Mouse (Mus musculus): Measurements from ENCODE around the gene Sh3kbp1. TPM values are rescaled to one million over a fixed set of nuclear protein-coding genes. Genes with fewer than 3 reads are reported as not detected.

Gene Sh3kbp1
- total RNA-seq, 2 experiments from 2014 or later: 41.5 to 45.2 TPM

- no peak for DNase-seq (ENCODE audit: low spot score in 2 of 2)
Measured at GRCm38 (mm10) chrX:159829192-159829852, 202.2 kb downstream of the Sh3kbp1 start.

GRCm38 (mm10) chrX:159831176-159831575 lies 204.1 kb downstream of the Sh3kbp1 start:
- no peak for DNase-seq (ENCODE audit: low spot score in 2 of 2)

GRCm38 (mm10) chrX:159835239-159835638 lies 208.2 kb downstream of the Sh3kbp1 start:
- DNase-seq (ENCODE audit: low spot score in 2 of 2): no peak

DNA sequence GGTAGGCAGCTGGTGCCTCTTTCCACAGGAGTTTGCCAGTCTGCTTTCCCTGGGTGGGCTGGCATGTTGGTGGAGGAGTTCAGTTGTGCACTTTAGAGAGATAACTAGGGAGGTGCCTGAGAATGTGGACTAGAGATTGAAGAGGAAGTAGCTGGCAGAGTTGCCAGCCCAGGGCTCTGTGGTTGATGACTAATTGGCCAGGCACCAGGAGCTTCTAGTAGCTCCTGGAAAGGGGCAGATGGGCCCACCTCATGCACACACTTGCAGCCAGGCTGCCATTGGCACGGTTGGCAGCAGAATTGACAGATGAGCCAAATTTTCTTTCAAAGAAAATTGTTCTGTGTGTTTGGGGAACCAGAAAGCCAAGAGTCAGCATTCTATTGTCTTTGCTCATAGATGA lies 210.3 kb downstream of the Sh3kbp1 start:
- no peak for DNase-seq (ENCODE audit: low spot score in 2 of 2)

DNA sequence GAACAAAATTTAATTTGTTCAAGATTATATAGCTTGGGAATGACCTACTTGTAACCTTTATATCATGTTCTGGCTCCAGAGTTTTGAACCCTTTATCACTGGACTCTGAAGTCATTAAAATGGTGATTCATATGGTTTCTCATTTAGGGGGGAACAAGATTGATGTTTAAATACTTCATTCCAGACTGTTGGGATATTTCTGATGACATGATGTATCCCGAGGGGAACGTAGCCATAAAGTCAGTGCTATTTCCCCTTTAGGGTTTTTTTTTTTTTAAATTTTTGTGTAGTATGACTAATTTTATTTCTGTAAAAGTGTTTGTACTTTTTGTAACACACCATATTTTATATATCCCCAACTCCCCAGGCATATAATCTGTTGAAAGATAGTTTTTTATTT lies 212.7 kb downstream of the Sh3kbp1 start:
- DNase-seq (ENCODE audit: low spot score in 2 of 2): no peak

DNA sequence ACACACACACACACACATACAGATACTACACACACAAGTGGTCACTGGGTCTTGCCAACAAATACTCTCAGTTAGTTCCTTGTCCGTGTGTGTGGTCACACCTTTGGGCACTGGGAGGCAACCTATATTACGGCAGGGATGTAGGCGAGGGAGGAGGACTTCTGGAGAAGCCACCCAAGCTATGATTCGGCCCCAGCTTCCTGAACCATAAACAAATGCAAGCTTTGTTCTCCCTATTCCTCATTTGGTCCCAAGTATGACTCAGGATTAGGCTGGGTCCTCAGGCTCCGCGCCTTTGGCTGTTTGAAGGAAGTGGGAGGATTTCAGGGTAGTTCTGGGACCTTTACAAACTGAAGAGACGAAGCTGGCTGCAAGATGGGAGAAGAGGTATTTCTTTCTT lies 213.2 kb downstream of the Sh3kbp1 start:
- DNase-seq (ENCODE audit: low spot score in 2 of 2): peak in 1 of 2 experiments; percentile 6

- no peak for DNase-seq (ENCODE audit: low spot score in 2 of 2)
Measured at GRCm38 (mm10) chrX:159850722-159851121, 223.7 kb downstream of the Sh3kbp1 start.

GRCm38 (mm10) chrX:159856866-159857265 lies 229.8 kb downstream of the Sh3kbp1 start:
- DNase-seq (ENCODE audit: low spot score in 2 of 2): no peak

- DNase-seq (ENCODE audit: low spot score in 2 of 2): no peak
Measured at GRCm38 (mm10) chrX:159858126-159858525, 231.1 kb downstream of the Sh3kbp1 start.

DNA sequence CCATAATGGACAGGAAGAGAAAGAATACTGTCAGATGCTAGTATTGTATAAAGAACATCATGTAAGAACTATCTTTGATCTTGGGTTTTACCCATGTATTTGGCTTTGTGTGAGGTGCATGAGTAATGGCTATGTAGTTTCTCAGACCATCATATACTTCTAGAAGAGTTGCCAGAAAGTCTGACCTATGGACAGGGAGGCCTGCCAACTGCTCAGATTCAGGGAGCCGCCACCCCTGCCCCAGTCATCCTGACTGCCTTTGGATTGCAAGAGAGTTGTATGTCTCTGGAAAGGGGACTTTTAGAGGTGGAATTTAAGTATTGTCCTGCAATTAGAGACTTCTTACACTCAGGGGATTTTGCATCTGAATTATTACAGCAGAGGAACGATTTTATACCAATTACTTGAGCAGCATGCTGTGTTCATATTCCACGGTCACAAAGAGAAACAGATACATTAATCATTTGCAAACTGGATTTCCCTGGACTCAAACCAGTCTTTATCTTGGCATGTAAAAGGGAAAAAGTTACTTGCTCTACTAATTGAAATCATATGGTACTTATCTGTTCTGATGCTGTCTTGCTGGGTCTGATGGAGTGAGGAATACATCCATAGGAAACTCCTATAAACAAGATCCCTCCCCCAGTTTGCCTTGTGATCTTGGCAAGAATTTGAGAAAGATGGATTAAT lies 233.9 kb downstream of the Sh3kbp1 start:
- no peak for DNase-seq (ENCODE audit: low spot score in 2 of 2)

- DNase-seq (ENCODE audit: low spot score in 2 of 2): no peak
Measured at GRCm38 (mm10) chrX:159867660-159868059, 240.6 kb downstream of the Sh3kbp1 start.

- DNase-seq (ENCODE audit: low spot score in 2 of 2): no peak
Measured at GRCm38 (mm10) chrX:159872521-159872920, 245.4 kb downstream of the Sh3kbp1 start.

DNA sequence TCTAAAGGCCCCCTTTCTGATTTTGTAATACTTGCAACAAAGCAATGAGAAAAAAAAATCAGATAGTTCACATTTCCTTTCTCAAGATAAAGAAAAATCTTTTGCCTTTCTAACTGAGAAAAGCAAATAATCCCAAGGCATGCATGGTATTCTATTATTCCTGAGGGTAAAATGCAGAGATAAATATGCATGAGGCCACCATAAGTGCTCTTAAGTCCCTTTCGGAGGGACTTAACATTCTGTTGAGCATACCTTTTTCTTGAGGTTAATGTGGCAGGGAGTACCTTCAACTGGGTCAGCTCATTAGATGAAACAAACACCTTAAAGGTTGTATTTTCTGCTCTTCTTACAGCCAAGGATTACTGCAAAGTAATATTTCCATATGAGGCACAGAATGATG lies 250.7 kb downstream of the Sh3kbp1 start:
- DNase-seq (ENCODE audit: low spot score in 2 of 2): no peak

DNA sequence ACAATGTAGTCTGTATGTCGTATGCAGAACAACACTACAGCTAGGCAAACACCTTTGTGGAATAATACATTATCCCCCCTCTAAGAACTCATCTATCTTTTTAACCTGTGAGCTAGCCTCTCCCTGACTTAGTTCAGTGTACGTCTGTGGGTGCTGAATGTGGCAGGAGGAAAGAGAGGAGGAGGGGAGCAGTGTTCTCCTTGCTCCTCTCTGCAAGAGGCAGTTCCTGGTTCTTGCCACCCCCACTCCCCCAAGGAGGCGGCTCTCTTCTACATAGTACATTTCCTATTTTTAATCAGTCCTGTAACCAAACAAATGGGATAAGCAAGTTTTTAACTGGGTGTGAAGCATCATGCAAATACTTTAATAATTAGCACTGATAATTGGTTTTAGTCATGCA lies 252.4 kb downstream of the Sh3kbp1 start:
- no peak for DNase-seq (ENCODE audit: low spot score in 2 of 2)

DNA sequence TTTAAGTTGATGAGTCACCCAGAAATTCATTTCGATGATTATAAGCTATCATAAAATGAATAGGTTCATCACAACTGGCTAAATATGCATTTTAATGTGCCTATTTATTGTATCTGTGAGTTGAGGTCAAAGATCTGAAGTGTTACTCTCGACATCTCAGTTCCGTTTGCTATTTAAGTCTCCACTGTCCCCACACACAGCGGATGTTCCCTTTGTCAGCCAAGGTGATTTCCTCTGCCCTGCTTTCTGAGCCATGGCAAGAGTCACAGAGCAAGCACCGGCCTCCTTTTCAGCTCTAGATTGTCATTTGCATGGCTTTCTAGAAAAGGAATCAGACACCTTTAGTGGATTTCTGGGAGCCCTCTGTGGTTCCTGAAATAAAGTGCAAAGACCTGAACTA lies 254.5 kb downstream of the Sh3kbp1 start:
- no peak for DNase-seq (ENCODE audit: low spot score in 2 of 2)

- peak in 1 of 2 experiments; percentile 8 for DNase-seq (ENCODE audit: low spot score in 2 of 2)
Measured at GRCm38 (mm10) chrX:159896536-159896935, 269.5 kb downstream of the Sh3kbp1 start.

DNA sequence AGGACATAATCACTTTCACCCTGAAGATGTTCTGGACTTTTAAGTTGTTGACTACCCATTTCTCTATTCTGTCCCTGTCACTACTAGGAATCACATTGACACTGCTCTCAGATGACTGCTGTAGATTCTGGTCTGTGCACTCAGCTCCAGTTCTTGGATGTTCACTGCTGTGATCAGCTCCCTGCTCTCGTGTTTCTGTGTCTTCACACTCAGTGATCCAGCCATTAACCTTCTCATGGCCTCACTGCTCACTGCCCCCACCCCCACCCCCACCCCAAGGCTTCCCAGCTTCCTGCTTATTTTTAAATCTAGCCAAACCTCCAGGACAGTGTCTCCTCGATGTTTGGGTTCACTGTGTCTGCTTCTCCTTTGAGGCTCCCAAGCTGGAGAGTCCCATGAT lies 271.0 kb downstream of the Sh3kbp1 start:
- no peak for DNase-seq (ENCODE audit: low spot score in 2 of 2)

DNA sequence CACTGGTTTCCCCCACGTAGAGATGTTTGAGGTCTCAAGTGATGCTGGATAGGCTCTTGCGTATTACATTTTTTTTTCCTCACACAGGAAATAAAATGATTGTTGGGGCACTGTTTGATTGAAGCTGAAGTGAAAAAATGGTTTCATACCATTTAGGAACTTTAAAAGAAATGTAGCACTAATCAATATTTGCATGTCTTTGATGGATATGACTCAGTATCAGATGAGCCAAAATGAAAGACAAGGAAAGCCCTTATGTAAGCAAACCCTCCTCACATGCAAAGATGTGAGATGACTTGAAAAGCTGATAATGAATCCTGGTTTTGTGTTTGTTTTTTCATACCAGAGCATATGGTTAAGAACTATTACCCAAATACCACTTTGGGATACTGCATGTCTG lies 272.0 kb downstream of the Sh3kbp1 start:
- DNase-seq (ENCODE audit: low spot score in 2 of 2): no peak

DNA sequence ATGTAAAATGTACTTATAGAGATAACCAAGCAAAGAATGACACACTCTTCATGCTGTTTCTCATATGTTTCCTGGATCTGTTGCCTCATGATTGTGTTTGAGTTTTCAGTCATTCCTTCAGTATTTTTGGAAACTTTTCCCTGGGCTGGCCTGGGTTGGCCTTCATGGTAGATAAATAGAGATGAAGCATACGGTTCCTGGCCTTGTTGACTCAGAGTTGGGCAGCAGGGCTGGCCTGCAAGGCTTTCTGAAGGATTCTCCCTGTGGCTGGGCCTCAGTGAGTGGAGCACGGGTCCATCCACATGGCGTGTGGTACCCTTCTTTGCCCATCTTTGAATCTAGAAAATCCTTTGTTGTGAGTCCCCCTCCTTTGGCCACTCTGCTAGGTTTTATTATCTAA lies 276.3 kb downstream of the Sh3kbp1 start:
- DNase-seq (ENCODE audit: low spot score in 2 of 2): no peak

DNA sequence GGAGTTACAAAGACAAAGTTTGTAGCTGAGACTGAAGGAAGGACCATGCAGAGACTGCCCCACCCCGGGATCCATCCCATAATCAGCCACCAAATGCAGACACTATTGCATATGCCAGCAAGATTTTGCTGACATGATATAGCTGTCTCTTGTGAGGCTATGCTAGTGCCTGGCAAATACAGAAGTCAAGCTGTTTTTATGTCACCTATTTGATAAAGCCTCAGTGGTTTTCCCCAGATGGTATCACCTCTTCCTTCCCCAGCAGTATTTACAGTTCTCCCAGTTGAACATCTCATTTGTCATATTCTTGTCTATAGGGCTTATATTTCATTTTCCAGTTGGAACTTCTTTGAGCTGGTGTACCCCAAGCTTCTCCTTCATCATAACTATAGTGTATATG lies 280.6 kb downstream of the Sh3kbp1 start:
- DNase-seq (ENCODE audit: low spot score in 2 of 2): no peak

DNA sequence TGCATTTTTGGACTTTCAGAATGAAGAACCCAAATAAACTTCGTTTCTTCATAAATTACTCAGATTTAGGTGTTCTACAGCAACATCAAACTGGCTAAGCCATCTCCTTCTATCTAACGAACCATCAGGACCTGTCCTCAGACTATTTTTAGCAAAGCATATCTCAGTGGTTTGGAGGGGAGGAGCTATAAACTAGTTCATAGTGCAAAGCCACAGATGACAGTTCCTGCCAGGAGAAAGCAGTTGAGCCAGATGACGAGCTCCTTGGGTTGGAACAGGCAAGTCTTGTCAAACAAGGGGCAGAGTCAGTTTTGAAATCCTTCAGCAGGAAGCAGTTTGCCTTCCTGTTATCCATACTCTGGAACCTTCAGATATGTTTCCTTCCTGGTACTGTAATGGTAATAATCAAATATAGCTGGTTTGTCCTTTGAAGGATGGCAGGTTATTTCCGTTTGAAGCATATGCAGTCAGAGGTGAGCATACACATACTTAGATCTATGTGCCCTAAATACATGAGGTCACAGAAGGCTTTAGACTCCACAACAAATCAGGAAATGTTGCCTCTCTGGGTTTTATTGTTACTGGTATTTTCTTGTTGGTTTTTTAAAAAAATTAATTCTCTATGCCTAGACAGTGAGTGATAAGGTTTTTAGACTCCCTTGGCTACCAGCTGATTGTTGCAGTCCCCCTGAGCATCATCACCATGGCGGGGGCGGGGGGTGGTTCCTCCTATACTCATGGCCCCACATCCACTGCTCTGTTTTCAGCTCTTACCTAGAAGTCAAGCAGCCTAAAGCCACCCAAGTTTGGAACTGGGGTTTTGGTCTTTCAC lies 282.6 kb downstream of the Sh3kbp1 start:
- no peak for DNase-seq (ENCODE audit: low spot score in 2 of 2)

DNA sequence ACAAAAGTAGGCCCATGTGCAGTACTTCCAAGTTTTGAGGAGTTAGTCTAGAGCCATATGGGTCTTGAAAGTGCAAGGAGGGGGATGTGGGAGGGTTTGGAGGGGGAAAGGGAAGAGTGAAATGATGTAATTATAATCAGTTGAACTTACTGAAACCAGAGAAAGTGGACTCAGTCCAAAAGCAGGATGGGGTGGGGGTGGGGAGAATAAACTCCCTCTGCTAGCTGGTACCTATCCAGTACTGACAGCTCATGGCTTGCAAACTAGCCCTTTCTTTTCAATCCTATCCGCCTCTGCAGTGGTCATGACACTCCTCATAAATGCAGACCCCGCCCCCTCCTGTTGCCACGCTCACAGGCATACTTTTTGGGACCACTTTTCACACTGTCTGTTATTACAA lies 283.5 kb downstream of the Sh3kbp1 start:
- DNase-seq (ENCODE audit: low spot score in 2 of 2): peak in 1 of 2 experiments; percentile 8

Data from gastrocnemius, postnatal 4 days (tissue).